7 mouse cellular contexts compared by ENCODE assay signal in genomic region chr10:40883644-40884278, GRCm38 (mm10). TPM values are rescaled to one million over a fixed set of nuclear protein-coding genes. Genes with fewer than 3 reads are reported as not detected.
DNase-seq lines count a peak whose midpoint lies in the region; ATAC-seq and TF ChIP-seq lines count a peak whose summit lies in the region.

No protein-coding gene starts in this region.

- no peak for TF ChIP-seq EP300 in liver, embryonic 14.5 days (IDR thresholded peaks at IDR 0.05; ENCODE audit: low read depth)

- peak overlapping the region; percentile 85 for H3K27ac ChIP-seq in lung, embryonic 16.5 days (ENCODE audit: low read length)
- H3K27ac ChIP-seq in heart, embryonic 12.5 days (ENCODE audit: poor library complexity, severe bottlenecking): peak overlapping the region; percentile 82
- H3K27ac ChIP-seq in liver, embryonic 14.5 days: no peak overlapping the region

- ATAC-seq in lung, embryonic 16.5 days (ENCODE audit: low read depth): peak; percentile 89
- ATAC-seq in heart, embryonic 12.5 days (ENCODE audit: insufficient number of reproducible peaks, low FRiP score): peak; percentile 86
- ATAC-seq in liver, embryonic 14.5 days (ENCODE audit: insufficient read depth): peak; percentile 61

- peaks cover 7% of the 10 kb centered on the region for H3K4me1 ChIP-seq in lung, embryonic 16.5 days (replicated peaks; ENCODE audit: control insufficient read depth, insufficient read depth, low read length)
- H3K4me1 ChIP-seq in heart, embryonic 12.5 days (replicated peaks): peaks cover 28% of the 10 kb centered on the region
- no peaks in the 10 kb centered on the region; a peak in 1 of 4 replicates for H3K4me1 ChIP-seq in liver, embryonic 14.5 days (replicated peaks; ENCODE audit: control insufficient read depth in 2 of 2, insufficient read depth in 2 of 2, low read length in 1 of 2)

- no peak for DNase-seq in lung, postnatal 14 days
- DNase-seq in brain, embryonic 14.5 days (ENCODE audit: low read depth): no peak
- no peak for DNase-seq in liver, embryonic 14.5 days (ENCODE audit: low read depth in 3 of 3, low spot score in 3 of 3)
- DNase-seq in yolk sac, embryonic 10.5 days (ENCODE audit: low spot score): no peak
- no peak for DNase-seq in left cerebral cortex, postnatal 36 days (ENCODE audit: low spot score in 2 of 2)

- H3K36me3 ChIP-seq in lung, embryonic 16.5 days (ENCODE audit: control insufficient read depth, insufficient read depth, low read length): 0 out of 2 replicates have a peak, but pooled peaks cover 2% of the 10 kb centered on the region
- no peaks in the 10 kb centered on the region; the same call in 1 of the 2 replicates for H3K36me3 ChIP-seq in heart, embryonic 12.5 days
- H3K36me3 ChIP-seq in liver, embryonic 14.5 days (replicated peaks; ENCODE audit: control insufficient read depth, insufficient read depth, low read depth): no peaks in the 10 kb centered on the region

- peak overlapping the region; percentile 86 for H3K9ac ChIP-seq in lung, embryonic 16.5 days (ENCODE audit: low read length)
- peak overlapping the region; percentile 80 for H3K9ac ChIP-seq in heart, embryonic 12.5 days
- H3K9ac ChIP-seq in liver, embryonic 14.5 days (replicated peaks): peak overlapping the region; percentile 42

- H3K27me3 ChIP-seq in lung, embryonic 16.5 days (ENCODE audit: control insufficient read depth, insufficient read depth, low read depth, low read length): no peaks in the 10 kb centered on the region
- no peaks in the 10 kb centered on the region for H3K27me3 ChIP-seq in heart, embryonic 12.5 days (replicated peaks)
- H3K27me3 ChIP-seq in liver, embryonic 14.5 days (ENCODE audit: control insufficient read depth, insufficient read depth, low read length): peaks cover 24% of the 10 kb centered on the region

- no peak for TF ChIP-seq CTCF in brain, embryonic 14.5 days (IDR thresholded peaks at IDR 0.05; ENCODE audit: borderline replicate concordance, extremely low read depth, insufficient read depth, insufficient read length)
- no peak for TF ChIP-seq CTCF in liver, embryonic 14.5 days (IDR thresholded peaks at IDR 0.05; ENCODE audit: low read depth)

- no peaks in the 10 kb centered on the region for H3K9me3 ChIP-seq in lung, embryonic 16.5 days (ENCODE audit: control insufficient read depth, low read length)
- H3K9me3 ChIP-seq in heart, embryonic 12.5 days (replicated peaks): no peaks in the 10 kb centered on the region
- no peaks in the 10 kb centered on the region for H3K9me3 ChIP-seq in liver, embryonic 14.5 days (ENCODE audit: control insufficient read depth, low read length)

- H3K4me3 ChIP-seq in lung, embryonic 16.5 days (ENCODE audit: low read length): peak overlapping the region; percentile 90
- peak overlapping the region; percentile 76 for H3K4me3 ChIP-seq in heart, embryonic 12.5 days
- H3K4me3 ChIP-seq in liver, embryonic 14.5 days (ENCODE audit: insufficient read depth in 1 of 2, low read depth in 2 of 2, low read length in 2 of 2): peak overlapping the region; percentile 61 to 91

- peak overlapping the region; percentile 98 for H3K4me2 ChIP-seq in lung, embryonic 16.5 days (ENCODE audit: low read depth, low read length)
- peak overlapping the region; percentile 72 for H3K4me2 ChIP-seq in heart, embryonic 12.5 days
- peak overlapping the region; percentile 98 for H3K4me2 ChIP-seq in liver, embryonic 14.5 days (ENCODE audit: low read depth)

- intact Hi-C loops in left cerebral cortex, postnatal 36 days (cut with DNase I): loop anchor here (1.0 to 5.0 kb wide), 4 partner anchors 41 to 233 kb away; partner anchors contain the start of gene Mettl24

- under 1% methylated on average over 73 of the region's 87 CpGs for WGBS in lung, embryonic 16.5 days
- WGBS in heart, embryonic 12.5 days: under 1% methylated on average over 70 of the region's 87 CpGs
- WGBS in liver, embryonic 14.5 days (ENCODE audit: insufficient replicate concordance): under 1% methylated on average over 67 of the region's 87 CpGs

- TF ChIP-seq POLR2A in brain, embryonic 14.5 days (IDR thresholded peaks at IDR 0.05; ENCODE audit: borderline replicate concordance, extremely low read depth, insufficient read depth, insufficient read length, poor library complexity, severe bottlenecking): peak; percentile 99

RNA-seq across cellular contexts. Expression of gene Wasf1, which starts 0.5 kb away (rescaled TPM):
- polyA plus RNA-seq in lung, embryonic 16.5 days (2015; fragmentation: Nextera tagmentation; extraction: Ambion mirVana): 8.0 and 9.8 TPM in 2 replicates
- 63.5 and 90.5 TPM in 2 replicates for polyA plus RNA-seq in brain, embryonic 14.5 days (2012; rRNA removed)
- polyA plus RNA-seq in heart, embryonic 12.5 days (2016; fragmentation: Nextera tagmentation; extraction: Ambion mirVana): 17.1 and 19.6 TPM in 2 replicates
- 0.42 and 0.61 TPM in 2 replicates for polyA plus RNA-seq in liver, embryonic 14.5 days (2012; rRNA removed)
- polyA plus RNA-seq in liver, embryonic 14.5 days (2014; fragmentation: Nextera tagmentation; extraction: Ambion mirVana): 0.59 and 0.67 TPM in 2 replicates
- total RNA-seq in left cerebral cortex, postnatal 36 days (2021): 100 to 1,000 TPM; 263 to 267 TPM

RNA-seq across cellular contexts. Expression of gene Cdc40, which starts 0.7 kb away (rescaled TPM):
- polyA plus RNA-seq in lung, embryonic 16.5 days (2015; fragmentation: Nextera tagmentation; extraction: Ambion mirVana): 32.8 and 33.6 TPM in 2 replicates
- polyA plus RNA-seq in brain, embryonic 14.5 days (2012; rRNA removed): 21.5 and 24.4 TPM in 2 replicates
- polyA plus RNA-seq in heart, embryonic 12.5 days (2016; fragmentation: Nextera tagmentation; extraction: Ambion mirVana): 25.7 and 26.9 TPM in 2 replicates
- polyA plus RNA-seq in liver, embryonic 14.5 days (2012; rRNA removed): 7.2 and 8.9 TPM in 2 replicates
- 11.1 and 12.5 TPM in 2 replicates for polyA plus RNA-seq in liver, embryonic 14.5 days (2014; fragmentation: Nextera tagmentation; extraction: Ambion mirVana)
- 10 to 100 TPM; 36.6 to 52.7 TPM for total RNA-seq in left cerebral cortex, postnatal 36 days (2021)
